Mouse (Mus musculus) neural tube, embryonic 14.5 days (tissue): ENCODE results near the gene Mtmr11. TPM values are rescaled to one million over a fixed set of nuclear protein-coding genes. Genes with fewer than 3 reads are reported as not detected.

Experiments used
- ATAC-seq: fragments of 200-750 bp; cut with Nextera tagmentation; 2 replicates; pipeline ENCODE4 v1.8.0; 2017; ENCODE audit warnings: low read depth, mild to moderate bottlenecking, moderate TSS enrichment, moderate library complexity
- H3K27ac ChIP-seq: fragments of 300-500 bp; sonication (generic); 2 replicates; pipeline ENCODE4 v1.5.1; 2014; ENCODE audit warnings: low read depth, mild to moderate bottlenecking, control low read depth, low read length, moderate library complexity, mixed read lengths
- H3K27me3 ChIP-seq: fragments of 300-500 bp; sonication (generic); 2 replicates; pipeline ENCODE4 v1.6.1; 2014; ENCODE audit warnings: low read length; ENCODE audit not compliant: control insufficient read depth, insufficient read depth
- H3K36me3 ChIP-seq: fragments of 300-500 bp; sonication (generic); 2 replicates; pipeline ENCODE4 v1.6.1; 2014; ENCODE audit warnings: low read length, mixed read lengths; ENCODE audit not compliant: control insufficient read depth, insufficient read depth
- H3K4me1 ChIP-seq: fragments of 300-500 bp; sonication (generic); 2 replicates; pipeline ENCODE4 v1.6.1; 2014; ENCODE audit warnings: low read length; ENCODE audit not compliant: control insufficient read depth, insufficient read depth
- H3K4me2 ChIP-seq: fragments of 300-500 bp; sonication (generic); 2 replicates; pipeline ENCODE4 v1.6.1; 2014; ENCODE audit warnings: mild to moderate bottlenecking, low read depth, low read length, control low read depth
- H3K4me3 ChIP-seq: fragments of 300-500 bp; sonication (generic); 2 replicates; pipeline ENCODE4 v1.5.1; 2014; ENCODE audit warnings: low read depth, low read length, control low read depth, mixed read lengths
- H3K9ac ChIP-seq: fragments of 300-500 bp; sonication (generic); replicated peaks from 2 replicates; pipeline ENCODE4 v1.6.1; 2014; ENCODE audit warnings: low read depth, mild to moderate bottlenecking, control low read depth, low read length, mixed read lengths
- H3K9me3 ChIP-seq: fragments of 300-500 bp; sonication (generic); 2 replicates; pipeline ENCODE4 v1.6.1; 2016; ENCODE audit warnings: low read length; ENCODE audit not compliant: control insufficient read depth
- WGBS: fragments of 180-500 bp; shearing (Covaris S2); extraction: QIAGEN DNeasy Blood & Tissue Kit; methylation state at CpG from one replicate; pipeline ENCODE4 v1.1.7; 2014; 5-methylcytosine and 5-hydroxymethylcytosine counted together
- polyA plus RNA-seq: library from polyadenylated mRNA; unstranded; fragments of >200 nt; fragmentation: Nextera tagmentation; extraction: Ambion mirVana; gene quantifications from 2 replicates; pipeline ENCODE4 v1.2.1, GENCODE M21; 2014

The Mtmr11 gene
- polyA plus RNA-seq, 1 experiment from 2014 or later = 11.6 TPM

- no peak overlapping the region for H3K4me3 ChIP-seq
- no peak overlapping the region for H3K4me2 ChIP-seq
- H3K36me3 ChIP-seq = 0 out of 2 replicates have a peak, but pooled peaks cover 4% of the 10 kb centered on the region
- no peak overlapping the region for H3K27ac ChIP-seq
- no peaks in the 10 kb centered on the region for H3K9me3 ChIP-seq
- 21% methylated on average over 5 of the region's 5 CpGs for WGBS
- no peaks in the 10 kb centered on the region for H3K4me1 ChIP-seq
- no peaks in the 10 kb centered on the region for H3K27me3 ChIP-seq
- ATAC-seq = no peak
- no peak overlapping the region for H3K9ac ChIP-seq
These were observed 13.9 kb upstream of the Mtmr11 start for GRCm38 (mm10) chr3:96147950-96148349.

- WGBS = 90% methylated on average over 7 of the region's 7 CpGs
- no peak overlapping the region for H3K9ac ChIP-seq
- H3K27ac ChIP-seq = no peak overlapping the region
- H3K4me3 ChIP-seq = no peak overlapping the region
- H3K4me2 ChIP-seq = no peak overlapping the region
- H3K4me1 ChIP-seq = no peaks in the 10 kb centered on the region
- no peaks in the 10 kb centered on the region for H3K9me3 ChIP-seq
- peaks cover 24% of the 10 kb centered on the region for H3K36me3 ChIP-seq
- no peaks in the 10 kb centered on the region for H3K27me3 ChIP-seq
- ATAC-seq = no peak
These were observed 10.0 kb upstream of the Mtmr11 start for GRCm38 (mm10) chr3:96151836-96152235.

GRCm38 (mm10) chr3:96152611-96153010 lies 9.2 kb upstream of the Mtmr11 start:
- Histone ChIP-seq H3K27me3 (no peaks in the 10 kb centered on the region), H3K9me3 (no peaks in the 10 kb centered on the region), H3K4me2 (no peak overlapping the region), H3K9ac (no peak overlapping the region), H3K4me1 (no peaks in the 10 kb centered on the region), H3K36me3 (peaks cover 24% of the 10 kb centered on the region), H3K27ac (no peak overlapping the region), H3K4me3 (no peak overlapping the region)
- no peak for ATAC-seq
- 96% methylated on average over 5 of the region's 5 CpGs for WGBS

- H3K4me3 ChIP-seq = no peak overlapping the region
- no peak for ATAC-seq
- H3K27me3 ChIP-seq = no peaks in the 10 kb centered on the region
- peaks cover under 1% of the 10 kb centered on the region; the same call in 1 of the 2 replicates for H3K4me1 ChIP-seq
- H3K9ac ChIP-seq = no peak overlapping the region
- no peak overlapping the region for H3K4me2 ChIP-seq
- no peak overlapping the region for H3K27ac ChIP-seq
- H3K9me3 ChIP-seq = no peaks in the 10 kb centered on the region
- H3K36me3 ChIP-seq = peaks cover 24% of the 10 kb centered on the region
- 90% methylated on average over 8 of the region's 8 CpGs for WGBS
These were observed 6.3 kb upstream of the Mtmr11 start for GRCm38 (mm10) chr3:96155501-96155900.

- WGBS = 80% methylated on average over 4 of the region's 4 CpGs
- no peak overlapping the region for H3K4me2 ChIP-seq
- H3K9ac ChIP-seq = no peak overlapping the region
- no peak for ATAC-seq
- no peak overlapping the region for H3K27ac ChIP-seq
- no peaks in the 10 kb centered on the region for H3K9me3 ChIP-seq
- H3K27me3 ChIP-seq = no peaks in the 10 kb centered on the region
- H3K4me1 ChIP-seq = peaks cover 8% of the 10 kb centered on the region; the same call in 1 of the 2 replicates
- H3K4me3 ChIP-seq = no peak overlapping the region
- H3K36me3 ChIP-seq = peaks cover 7% of the 10 kb centered on the region
These were observed 2.0 kb upstream of the Mtmr11 start for GRCm38 (mm10) chr3:96159820-96160219.

GRCm38 (mm10) chr3:96160222-96160802 lies 1.5 kb upstream of the Mtmr11 start:
- peak overlapping the region; percentile 93 for H3K4me2 ChIP-seq
- H3K4me3 ChIP-seq = no peak overlapping the region
- H3K9ac ChIP-seq = no peak overlapping the region
- H3K4me1 ChIP-seq = peaks cover 8% of the 10 kb centered on the region; the same call in 1 of the 2 replicates
- no peaks in the 10 kb centered on the region for H3K27me3 ChIP-seq
- H3K36me3 ChIP-seq = peaks cover 7% of the 10 kb centered on the region
- no peak for ATAC-seq
- 0 out of 2 replicates have a peak overlapping the region, but pooled peaks have one; percentile 29 for H3K27ac ChIP-seq
- WGBS = 66% methylated on average over 4 of the region's 4 CpGs
- no peaks in the 10 kb centered on the region for H3K9me3 ChIP-seq

GRCm38 (mm10) chr3:96160803-96161516 lies 844 bp upstream of the Mtmr11 start:
- H3K4me1 ChIP-seq = peaks cover 8% of the 10 kb centered on the region; the same call in 1 of the 2 replicates
- no peaks in the 10 kb centered on the region for H3K27me3 ChIP-seq
- no peaks in the 10 kb centered on the region for H3K9me3 ChIP-seq
- H3K27ac ChIP-seq = 0 out of 2 replicates have a peak overlapping the region, but pooled peaks have one; percentile 29
- H3K4me2 ChIP-seq = peak overlapping the region; percentile 93
- 1% methylated on average over 12 of the region's 12 CpGs for WGBS
- H3K9ac ChIP-seq = peak overlapping the region; percentile 51
- peaks cover 1% of the 10 kb centered on the region; the same call in 1 of the 2 replicates for H3K36me3 ChIP-seq
- ATAC-seq = peak; percentile 69; the same call in 1 of the 2 replicates
- H3K4me3 ChIP-seq = peak overlapping the region; percentile 38

- Histone ChIP-seq H3K27me3 (no peaks in the 10 kb centered on the region), H3K9ac (no peak overlapping the region), H3K9me3 (no peaks in the 10 kb centered on the region), H3K27ac (no peak overlapping the region), H3K4me3 (no peak overlapping the region), H3K36me3 (no peaks in the 10 kb centered on the region), H3K4me2 (peak overlapping the region; percentile 93), H3K4me1 (peaks cover 8% of the 10 kb centered on the region; the same call in 1 of the 2 replicates)
- ATAC-seq = no peak
- 90% methylated on average over 6 of the region's 6 CpGs for WGBS
These were observed 1.2 kb downstream of the Mtmr11 start for GRCm38 (mm10) chr3:96163040-96163439.

- no peaks in the 10 kb centered on the region for H3K27me3 ChIP-seq
- no peak overlapping the region for H3K9ac ChIP-seq
- H3K27ac ChIP-seq = no peak overlapping the region
- no peak overlapping the region for H3K4me2 ChIP-seq
- no peaks in the 10 kb centered on the region for H3K36me3 ChIP-seq
- H3K9me3 ChIP-seq = no peaks in the 10 kb centered on the region
- ATAC-seq = no peak
- WGBS = 73% methylated on average over 12 of the region's 12 CpGs
- H3K4me3 ChIP-seq = no peak overlapping the region
- H3K4me1 ChIP-seq = peaks cover 21% of the 10 kb centered on the region
These were observed 6.8 kb downstream of the Mtmr11 start for GRCm38 (mm10) chr3:96168466-96169158.
